Mouse (Mus musculus): ENCODE results near the gene Sod2. TPM values are rescaled to one million over a fixed set of nuclear protein-coding genes. Genes with fewer than 3 reads are reported as not detected.
"Not testable (repeated sequence)": the region's sequence is repeated elsewhere in the genome, so short reads cannot be mapped to it uniquely, and the experiment has no call there.

Sod2 gene
- total RNA-seq, 2 experiments from 2014 or later: 184 to 217 TPM

DNA sequence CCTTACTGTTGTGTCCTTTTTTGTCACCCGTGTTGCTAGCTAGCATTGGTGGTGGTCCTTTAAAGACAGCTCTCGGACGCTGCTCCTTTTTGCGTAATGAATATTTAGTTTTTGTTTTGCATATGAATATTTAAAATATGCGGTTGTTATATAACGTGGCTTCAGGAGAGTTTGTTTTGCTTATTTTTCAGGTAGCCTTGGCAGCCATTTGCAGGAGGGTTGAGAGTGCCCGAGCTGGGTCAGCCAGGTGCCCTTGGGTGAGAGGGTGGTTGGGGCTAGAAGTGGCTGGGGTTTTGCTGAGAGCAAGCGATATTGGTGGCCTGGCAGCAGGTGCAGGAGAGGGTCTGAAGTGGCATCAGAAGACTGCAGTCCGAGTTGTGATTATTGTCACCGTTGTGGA lies 1.9 kb downstream of the Sod2 start:
- no peak for DNase-seq (ENCODE audit: low spot score in 2 of 2)

DNA sequence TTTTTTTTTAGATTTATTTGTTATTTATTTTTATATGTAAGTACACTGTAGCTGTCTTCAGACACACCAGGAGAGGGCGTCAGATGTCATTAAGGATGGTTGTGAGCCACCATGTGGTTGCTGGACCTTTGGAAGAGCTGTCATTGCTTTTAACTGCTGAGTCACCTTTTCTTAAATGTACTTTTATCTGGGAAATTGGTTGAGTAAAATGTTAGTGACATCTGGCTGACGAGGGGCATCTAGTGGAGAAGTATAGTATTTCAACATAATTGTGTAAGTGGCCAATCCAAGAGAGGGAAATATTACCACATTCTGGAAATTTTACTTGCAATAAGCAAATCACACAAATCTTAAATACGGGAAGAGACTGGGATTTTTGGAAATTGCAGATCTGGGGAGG lies 3.2 kb downstream of the Sod2 start:
- DNase-seq (ENCODE audit: low spot score in 2 of 2): no peak

DNA sequence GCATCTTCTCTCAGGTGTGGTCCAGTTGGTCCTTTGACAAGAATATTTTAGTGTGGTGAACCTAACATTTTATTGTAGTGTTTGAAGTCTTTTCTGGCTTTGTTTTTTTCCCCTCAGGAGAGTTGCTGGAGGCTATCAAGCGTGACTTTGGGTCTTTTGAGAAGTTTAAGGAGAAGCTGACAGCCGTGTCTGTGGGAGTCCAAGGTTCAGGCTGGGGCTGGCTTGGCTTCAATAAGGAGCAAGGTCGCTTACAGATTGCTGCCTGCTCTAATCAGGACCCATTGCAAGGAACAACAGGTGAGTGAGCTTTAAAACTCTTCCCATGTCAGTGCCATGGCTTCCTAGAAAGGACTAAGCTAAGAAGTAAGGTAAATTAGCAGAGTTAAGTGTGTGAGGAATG lies 6.7 kb downstream of the Sod2 start:
- DNase-seq (ENCODE audit: low spot score in 2 of 2): no peak

DNA sequence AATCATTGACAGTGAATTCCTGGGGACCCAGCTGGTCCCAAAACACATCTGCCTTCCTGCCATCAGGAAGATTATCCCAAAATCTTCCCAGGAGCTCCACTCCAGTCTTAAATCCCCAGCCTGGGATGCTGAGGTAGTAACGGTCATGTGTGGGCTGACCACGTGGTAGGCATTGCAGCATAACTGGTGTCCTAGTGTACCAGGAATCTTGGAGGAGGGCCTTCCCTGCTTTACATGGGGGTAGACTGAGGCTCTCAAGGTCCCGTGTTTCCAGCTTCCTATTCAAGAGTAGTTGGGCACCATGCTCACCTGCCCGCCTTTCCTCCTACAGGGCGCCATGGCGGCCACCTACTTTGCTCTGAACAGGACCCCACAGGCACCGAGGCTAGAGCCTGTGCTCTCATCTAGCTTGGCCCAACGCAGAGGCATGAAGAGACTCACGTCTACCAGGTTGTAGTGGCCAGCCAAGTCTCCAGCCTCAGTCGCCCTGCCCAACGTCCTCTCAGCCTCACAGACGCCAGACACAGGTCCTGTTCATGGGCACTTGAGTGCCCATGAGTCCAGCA lies 30.1 kb downstream of the Sod2 start:
- not testable (repeated sequence) for DNase-seq (ENCODE audit: low spot score in 2 of 2)

DNA sequence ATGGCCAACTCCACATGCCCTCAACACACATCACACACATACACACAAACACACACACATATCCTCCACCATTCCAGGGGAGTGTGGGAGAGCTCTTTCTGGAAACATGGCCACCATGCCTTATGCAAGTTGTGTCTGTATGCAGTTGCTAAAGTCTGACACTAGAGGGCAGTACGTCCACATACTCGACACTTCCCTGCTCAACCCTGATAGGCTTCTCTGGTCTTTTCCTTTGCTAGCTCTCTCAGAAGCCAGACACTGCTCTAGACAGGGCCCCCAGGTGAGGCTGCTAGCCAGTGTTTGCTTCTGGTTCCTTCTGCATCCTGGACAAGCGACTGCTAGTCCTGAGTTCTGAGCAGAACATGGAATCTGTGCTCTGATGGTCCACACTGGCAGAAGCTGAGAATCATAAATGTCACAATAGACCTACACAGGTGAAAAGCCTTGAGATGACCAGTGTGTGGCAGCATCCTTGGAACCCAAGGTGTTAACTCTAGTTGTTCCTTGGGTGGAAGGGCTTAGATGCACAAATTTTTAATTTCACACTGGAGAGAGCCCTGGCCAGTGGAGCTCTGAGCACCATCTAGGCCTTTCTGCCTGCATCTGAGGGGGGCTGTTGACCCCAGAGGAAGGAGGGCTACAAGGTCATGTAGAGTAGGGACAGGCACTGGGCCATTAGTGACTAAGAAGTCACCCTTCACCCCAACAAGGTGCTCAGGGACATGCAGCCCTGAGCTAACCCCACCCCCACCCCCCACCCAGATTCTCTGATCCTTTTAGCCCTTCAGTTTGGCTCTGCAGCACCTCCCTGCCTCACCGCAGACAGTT lies 37.4 kb downstream of the Sod2 start:
- peak in 1 of 2 experiments; percentile 15 for DNase-seq (ENCODE audit: low spot score in 2 of 2)

DNA sequence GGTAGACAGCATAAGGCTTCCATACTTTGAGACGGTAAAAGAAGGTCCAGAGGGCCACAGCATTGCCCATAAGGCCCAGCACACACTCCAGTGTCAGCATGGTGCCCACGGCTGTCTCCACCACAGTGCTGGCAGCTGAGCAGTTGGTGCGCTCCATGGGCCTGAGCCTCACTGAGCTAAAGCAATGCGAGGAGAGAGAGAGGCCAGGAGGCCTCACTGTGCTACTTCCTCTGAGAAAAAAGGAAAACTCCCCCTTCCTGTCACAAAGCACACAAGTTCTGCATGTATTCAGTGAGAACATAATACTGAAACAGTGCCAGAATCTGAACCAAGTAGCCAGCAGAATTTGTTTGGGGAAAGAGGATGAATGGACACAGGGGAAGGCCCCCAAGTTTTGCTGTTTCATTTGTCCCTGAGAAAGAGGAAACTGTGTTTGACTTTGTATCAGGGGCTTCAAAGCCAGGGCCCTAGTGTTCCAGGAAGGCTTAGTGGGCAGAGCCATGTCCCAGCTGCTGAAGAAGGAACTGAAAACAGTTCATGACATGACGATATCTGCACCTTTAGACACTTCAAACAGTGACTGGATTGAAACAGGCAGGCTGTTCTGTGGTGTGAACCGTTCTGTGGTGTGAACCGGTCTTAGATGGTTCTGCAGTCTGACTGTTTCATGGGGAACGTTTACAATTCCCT lies 45.6 kb downstream of the Sod2 start, which contains the start of gene Gpr31b:
Gpr31b (minus strand) TSS at position 173 of the 690 bp plus-strand sequence.
- not testable (repeated sequence) for DNase-seq (ENCODE audit: low spot score in 2 of 2)

DNA sequence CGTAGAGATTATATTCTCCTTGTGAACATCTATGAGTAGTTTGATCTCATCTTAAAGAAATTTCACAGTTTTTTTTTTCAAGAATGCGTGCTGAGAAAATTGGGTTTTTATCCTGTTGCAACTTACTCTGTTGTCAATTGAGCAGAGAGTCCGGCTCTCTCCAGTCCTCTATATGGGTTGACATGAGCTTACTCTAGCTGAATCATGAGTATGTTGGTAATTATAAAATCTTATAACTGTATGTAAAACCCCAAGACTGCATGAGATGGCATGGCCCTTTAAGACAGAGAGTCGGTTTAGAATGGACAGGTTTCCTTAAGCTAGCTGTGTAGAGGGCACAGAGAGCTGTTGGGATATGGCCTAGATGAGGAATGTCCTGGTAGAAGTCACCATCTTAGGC lies 54.2 kb downstream of the Sod2 start, which contains the start of gene Tcp10b:
Tcp10b (plus strand) TSS at position 301 of the 400 bp plus-strand sequence.
- not testable (repeated sequence) for DNase-seq (ENCODE audit: low spot score in 2 of 2)

DNA sequence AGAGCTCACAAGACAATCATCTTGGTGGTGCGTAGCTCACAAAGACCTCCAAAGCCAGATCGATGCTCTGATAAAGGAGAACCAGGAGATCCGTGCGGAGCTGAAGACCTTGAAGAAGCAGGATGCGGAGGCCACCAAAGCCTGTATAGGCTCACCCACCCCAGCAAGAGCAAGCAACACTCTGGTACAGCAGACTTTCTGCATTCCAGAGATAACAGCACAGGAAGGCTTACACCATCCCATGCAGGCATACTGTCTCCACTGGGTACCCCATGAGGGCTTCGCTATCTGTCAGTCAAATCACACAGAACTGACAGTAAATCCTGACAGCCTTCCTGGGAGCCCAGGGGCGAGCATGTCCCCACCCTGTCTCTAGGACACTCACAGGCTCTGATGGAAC lies 56.2 kb downstream of the Sod2 start:
- DNase-seq (ENCODE audit: low spot score in 2 of 2): not testable (repeated sequence)

DNA sequence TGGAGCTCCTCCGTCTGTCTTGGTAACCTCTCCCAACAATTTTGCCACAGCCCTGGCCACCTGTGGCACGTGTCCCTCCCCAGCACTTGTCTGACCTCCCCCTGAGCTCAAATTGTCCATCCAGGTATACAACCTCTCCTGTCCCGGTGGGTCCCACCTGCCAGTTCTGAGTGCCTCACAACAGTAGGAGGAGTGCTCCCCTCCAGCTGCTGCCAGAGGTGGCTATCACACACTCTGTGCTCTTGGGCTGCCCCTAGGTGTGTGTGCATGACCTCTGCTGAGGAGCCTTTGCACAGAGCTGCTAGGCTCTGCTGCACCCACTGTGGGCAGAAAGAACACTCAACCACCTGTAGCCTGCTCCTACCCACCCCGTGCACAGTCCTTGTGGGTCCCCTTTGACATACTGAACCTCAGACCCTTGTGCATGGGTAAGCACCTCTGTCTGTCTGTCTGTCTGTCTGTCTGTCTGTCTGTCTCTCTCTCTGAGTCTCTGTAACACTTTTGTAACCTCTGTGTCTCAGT lies 61.3 kb downstream of the Sod2 start:
- not testable (repeated sequence) for DNase-seq (ENCODE audit: low spot score in 2 of 2)

DNA sequence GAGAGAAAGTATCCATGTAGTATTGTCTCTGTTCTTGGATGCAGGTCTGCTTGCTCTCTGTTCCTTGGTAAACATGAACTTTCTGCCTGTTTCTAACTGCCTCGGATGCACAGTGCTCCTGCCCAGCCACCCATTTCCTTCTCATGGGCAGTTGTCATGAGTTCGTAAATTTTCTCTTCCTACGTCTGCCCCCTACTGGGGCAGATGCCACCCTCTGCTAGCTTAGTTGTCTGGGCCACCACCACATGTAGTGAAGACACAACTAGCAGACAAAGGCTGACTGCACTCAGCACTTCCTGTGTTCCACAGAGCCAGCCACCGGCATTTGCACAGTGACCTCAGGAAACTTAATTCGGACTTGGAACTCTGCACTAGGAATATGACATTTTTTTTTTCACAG lies 62.6 kb downstream of the Sod2 start:
- DNase-seq (ENCODE audit: low spot score in 2 of 2): not testable (repeated sequence)

Other genes with a start within 250 kb of the Sod2 start
- 100 to 1,000 TPM; 178 to 206 TPM for gene Igf2r, start 237.2 kb upstream of the Sod2 start, total RNA-seq (2021)
- gene Mas1, start 138.7 kb upstream of the Sod2 start, total RNA-seq (2021): 1 to 10 TPM; 1.3 to 1.6 TPM
- gene Mrgprh, start 130.8 kb upstream of the Sod2 start, total RNA-seq (2021): 1 to 10 TPM; 1.8 to 2.0 TPM
- gene Pnldc1, start 96.6 kb upstream of the Sod2 start, total RNA-seq (2021): 1 to 10 TPM in 1 of 2 experiments, under 1 TPM in 1; 0.31 to 2.0 TPM
- gene Tcp1, start 91.1 kb upstream of the Sod2 start, total RNA-seq (2021): 100 to 1,000 TPM; 290 to 292 TPM
- 10 to 100 TPM; 81.4 to 83.4 TPM for gene Mrpl18, start 90.5 kb upstream of the Sod2 start, total RNA-seq (2021)
- under 1 TPM in 1 of 2 experiments, not detected in 1; 0.49 TPM for gene Acat3, start 66.2 kb upstream of the Sod2 start, total RNA-seq (2021)
- 10 to 100 TPM; 23.3 to 26.6 TPM for gene Acat2, start 46.1 kb upstream of the Sod2 start, total RNA-seq (2021)
- gene Wtap, start 12.7 kb upstream of the Sod2 start, total RNA-seq (2021): 10 to 100 TPM; 51.2 to 58.4 TPM
- gene Gpr31b, start 45.5 kb downstream of the Sod2 start, total RNA-seq (2021): not detected
- gene Tcp10b, start 54.3 kb downstream of the Sod2 start, total RNA-seq (2021): under 1 TPM; 0.37 to 0.39 TPM
- under 1 TPM in 1 of 2 experiments, not detected in 1; 0.34 TPM for gene Unc93a, start 125.0 kb downstream of the Sod2 start, total RNA-seq (2021)
- not detected for gene Smok2a, start 214.3 kb downstream of the Sod2 start, total RNA-seq (2021)
- not detected for gene Smok2b, start 223.4 kb downstream of the Sod2 start, total RNA-seq (2021)